Mouse (Mus musculus): ENCODE results near the gene Gpbar1. TPM values are rescaled to one million over a fixed set of nuclear protein-coding genes. Genes with fewer than 3 reads are reported as not detected.

Gene Gpbar1
- polyA plus RNA-seq, 1 experiment, result 0.10 TPM

GRCm38 (mm10) chr1:74289740-74290139 is 11.4 kb downstream of the Gpbar1 start:
- Histone ChIP-seq H3K36me3 (ENCODE audit: control insufficient read depth, insufficient read depth, low read length) (no peaks in the 10 kb centered on the region; the same call in 1 of the 2 replicates), H3K4me1 (ENCODE audit: control insufficient read depth, insufficient read depth, low read length) (peaks cover 6% of the 10 kb centered on the region), H3K4me3 (ENCODE audit: control insufficient read depth, low read depth, low read length) (no peak overlapping the region), H3K27ac (ENCODE audit: control insufficient read depth, insufficient read depth, low read depth, low read length) (no peak overlapping the region), H3K27me3 (ENCODE audit: control insufficient read depth, insufficient read depth, low read length) (no peaks in the 10 kb centered on the region)
- TF ChIP-seq POLR2A (IDR thresholded peaks at IDR 0.05; ENCODE audit: control insufficient read depth, low read depth, low read length), result no peak
- no peak for TF ChIP-seq CTCF (IDR thresholded peaks at IDR 0.05; ENCODE audit: control insufficient read depth, insufficient read depth, insufficient replicate concordance, low read depth, low read length)

GRCm38 (mm10) chr1:74290141-74290540 is 11.8 kb downstream of the Gpbar1 start:
- no peaks in the 10 kb centered on the region for H3K27me3 ChIP-seq (ENCODE audit: control insufficient read depth, insufficient read depth, low read length)
- peaks cover 8% of the 10 kb centered on the region for H3K4me1 ChIP-seq (ENCODE audit: control insufficient read depth, insufficient read depth, low read length)
- no peak overlapping the region for H3K27ac ChIP-seq (ENCODE audit: control insufficient read depth, insufficient read depth, low read depth, low read length)
- H3K36me3 ChIP-seq (ENCODE audit: control insufficient read depth, insufficient read depth, low read length), result no peaks in the 10 kb centered on the region; the same call in 1 of the 2 replicates
- no peak overlapping the region for H3K4me3 ChIP-seq (ENCODE audit: control insufficient read depth, low read depth, low read length)
- no peak for TF ChIP-seq CTCF (IDR thresholded peaks at IDR 0.05; ENCODE audit: control insufficient read depth, insufficient read depth, insufficient replicate concordance, low read depth, low read length)
- no peak for TF ChIP-seq POLR2A (IDR thresholded peaks at IDR 0.05; ENCODE audit: control insufficient read depth, low read depth, low read length)

- Histone ChIP-seq H3K4me1 (ENCODE audit: control insufficient read depth, insufficient read depth, low read length) (peaks cover 2% of the 10 kb centered on the region; the same call in 1 of the 2 replicates), H3K27me3 (ENCODE audit: control insufficient read depth, insufficient read depth, low read length) (no peaks in the 10 kb centered on the region), H3K4me3 (ENCODE audit: control insufficient read depth, low read depth, low read length) (no peak overlapping the region), H3K27ac (ENCODE audit: control insufficient read depth, insufficient read depth, low read depth, low read length) (no peak overlapping the region), H3K36me3 (ENCODE audit: control insufficient read depth, insufficient read depth, low read length) (no peaks in the 10 kb centered on the region)
- no peak for TF ChIP-seq POLR2A (IDR thresholded peaks at IDR 0.05; ENCODE audit: control insufficient read depth, low read depth, low read length)
- no peak for TF ChIP-seq CTCF (IDR thresholded peaks at IDR 0.05; ENCODE audit: control insufficient read depth, insufficient read depth, insufficient replicate concordance, low read depth, low read length)
Observed at GRCm38 (mm10) chr1:74292331-74293020, 14.1 kb downstream of the Gpbar1 start.

GRCm38 (mm10) chr1:74293306-74293960 is 15.1 kb downstream of the Gpbar1 start:
- H3K36me3 ChIP-seq (ENCODE audit: control insufficient read depth, insufficient read depth, low read length), result no peaks in the 10 kb centered on the region
- TF ChIP-seq CTCF (IDR thresholded peaks at IDR 0.05; ENCODE audit: control insufficient read depth, insufficient read depth, insufficient replicate concordance, low read depth, low read length) (no peak), POLR2A (IDR thresholded peaks at IDR 0.05; ENCODE audit: control insufficient read depth, low read depth, low read length) (no peak)
- peaks cover 2% of the 10 kb centered on the region; the same call in 1 of the 2 replicates for H3K4me1 ChIP-seq (ENCODE audit: control insufficient read depth, insufficient read depth, low read length)
- no peak overlapping the region for H3K4me3 ChIP-seq (ENCODE audit: control insufficient read depth, low read depth, low read length)
- H3K27me3 ChIP-seq (ENCODE audit: control insufficient read depth, insufficient read depth, low read length), result no peaks in the 10 kb centered on the region
- no peak overlapping the region for H3K27ac ChIP-seq (ENCODE audit: control insufficient read depth, insufficient read depth, low read depth, low read length)

GRCm38 (mm10) chr1:74294090-74294643 is 15.8 kb downstream of the Gpbar1 start:
- H3K27ac ChIP-seq (ENCODE audit: control insufficient read depth, insufficient read depth, low read depth, low read length), result no peak overlapping the region
- H3K36me3 ChIP-seq (ENCODE audit: control insufficient read depth, insufficient read depth, low read length), result no peaks in the 10 kb centered on the region
- H3K27me3 ChIP-seq (ENCODE audit: control insufficient read depth, insufficient read depth, low read length), result no peaks in the 10 kb centered on the region
- peaks cover 2% of the 10 kb centered on the region; the same call in 1 of the 2 replicates for H3K4me1 ChIP-seq (ENCODE audit: control insufficient read depth, insufficient read depth, low read length)
- H3K4me3 ChIP-seq (ENCODE audit: control insufficient read depth, low read depth, low read length), result no peak overlapping the region
- TF ChIP-seq POLR2A (IDR thresholded peaks at IDR 0.05; ENCODE audit: control insufficient read depth, low read depth, low read length), result no peak
- no peak for TF ChIP-seq CTCF (IDR thresholded peaks at IDR 0.05; ENCODE audit: control insufficient read depth, insufficient read depth, insufficient replicate concordance, low read depth, low read length)

GRCm38 (mm10) chr1:74294733-74295455 is 16.5 kb downstream of the Gpbar1 start:
- Histone ChIP-seq H3K36me3 (ENCODE audit: control insufficient read depth, insufficient read depth, low read length) (no peaks in the 10 kb centered on the region), H3K27me3 (ENCODE audit: control insufficient read depth, insufficient read depth, low read length) (no peaks in the 10 kb centered on the region), H3K4me1 (ENCODE audit: control insufficient read depth, insufficient read depth, low read length) (peaks cover 2% of the 10 kb centered on the region; the same call in 1 of the 2 replicates), H3K4me3 (ENCODE audit: control insufficient read depth, low read depth, low read length) (no peak overlapping the region), H3K27ac (ENCODE audit: control insufficient read depth, insufficient read depth, low read depth, low read length) (peak overlapping the region; percentile 1)
- TF ChIP-seq POLR2A (IDR thresholded peaks at IDR 0.05; ENCODE audit: control insufficient read depth, low read depth, low read length), result no peak

Measured in testis, adult 2 months (tissue).